Mouse (Mus musculus): ENCODE data around the gene Hip1r. TPM values are rescaled to one million over a fixed set of nuclear protein-coding genes. Genes with fewer than 3 reads are reported as not detected.

The Hip1r gene
- total RNA-seq, 2 experiments from 2014 or later = 83.2 to 84.8 TPM

- no peak for DNase-seq
- intact Hi-C loops (cut with DNase I) = no loop called here
These were observed 2.9 kb upstream of the Hip1r start for GRCm38 (mm10) chr5:123970576-123970975.

GRCm38 (mm10) chr5:123972453-123972852, 975 bp upstream of the Hip1r start:
- intact Hi-C loops (cut with DNase I) = no loop called here

DNA sequence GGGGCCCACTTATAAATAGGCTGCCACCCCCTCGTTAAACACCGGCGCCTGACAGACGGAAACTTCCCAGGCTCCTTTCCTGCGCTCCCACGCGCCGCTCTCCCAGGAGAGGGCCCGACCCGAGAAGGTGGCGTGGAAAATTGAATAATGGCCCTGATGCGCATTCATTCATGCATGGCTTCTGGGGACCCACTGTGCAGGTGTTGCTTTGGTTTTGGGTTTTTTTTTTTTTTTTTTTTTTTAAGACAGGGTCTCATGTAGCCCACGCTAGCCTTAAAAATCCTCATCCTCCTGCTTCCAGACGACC, 704 bp downstream of the Hip1r start:
- DNase-seq = no peak
- intact Hi-C loops (cut with DNase I) = no loop called here

More at GRCm38 (mm10) chr5:123972453-123972852, 975 bp upstream of the Hip1r start:
- no peak for DNase-seq

DNA sequence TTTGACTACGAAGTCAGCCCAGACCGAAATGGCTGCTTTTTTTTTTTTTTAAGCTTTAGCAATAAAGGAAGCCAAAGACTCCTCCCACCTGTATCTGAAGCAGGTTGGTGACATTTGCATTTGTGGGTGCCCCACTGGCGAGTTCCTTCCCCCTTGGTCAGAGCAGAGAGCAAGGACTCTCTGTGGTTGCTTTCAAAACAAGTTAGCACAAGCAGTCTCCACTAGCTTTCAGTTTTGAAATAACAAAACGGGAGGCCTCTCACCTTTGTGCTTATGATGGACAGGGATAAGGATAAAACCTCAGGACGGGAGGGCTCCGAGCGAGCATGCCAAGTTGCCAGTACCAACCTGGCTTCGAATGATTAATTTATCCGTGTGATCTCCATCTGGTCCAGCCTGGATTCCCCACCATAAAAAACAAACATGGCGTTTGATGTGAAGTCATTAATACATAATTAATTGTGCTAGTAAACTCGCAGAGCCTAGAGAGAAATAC, 1.2 kb downstream of the Hip1r start:
- no peak for DNase-seq
- intact Hi-C loops (cut with DNase I) = no loop called here

DNA sequence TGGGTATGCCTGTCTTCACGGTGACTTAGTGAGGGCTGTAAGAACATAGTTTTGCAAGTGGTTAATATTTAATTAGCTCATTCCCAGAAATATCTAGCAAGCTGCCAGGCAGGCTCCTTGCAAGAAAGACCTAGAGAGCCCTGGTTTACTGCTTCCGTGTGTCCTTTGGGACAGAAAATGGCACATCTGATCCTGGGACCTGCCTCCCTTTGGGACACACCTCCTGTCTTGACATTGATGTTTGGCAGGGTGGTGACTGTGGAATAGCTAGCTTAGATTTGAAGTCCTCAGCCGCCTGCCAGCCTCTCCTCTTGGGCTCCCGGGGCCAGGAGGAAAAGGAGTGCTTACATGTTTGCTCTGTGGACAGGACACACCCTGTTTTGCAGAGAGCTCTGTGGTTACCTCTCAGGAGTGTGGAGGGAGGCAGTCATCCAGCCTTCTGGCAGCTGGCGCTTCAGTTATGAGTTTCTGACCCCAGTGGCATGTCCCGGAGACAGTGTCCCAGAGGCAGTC, 2.3 kb downstream of the Hip1r start:
- intact Hi-C loops (cut with DNase I) = no loop called here
- no peak for DNase-seq

- intact Hi-C loops (cut with DNase I) = no loop called here
These were observed 3.8 kb downstream of the Hip1r start for GRCm38 (mm10) chr5:123977231-123977630.

DNA sequence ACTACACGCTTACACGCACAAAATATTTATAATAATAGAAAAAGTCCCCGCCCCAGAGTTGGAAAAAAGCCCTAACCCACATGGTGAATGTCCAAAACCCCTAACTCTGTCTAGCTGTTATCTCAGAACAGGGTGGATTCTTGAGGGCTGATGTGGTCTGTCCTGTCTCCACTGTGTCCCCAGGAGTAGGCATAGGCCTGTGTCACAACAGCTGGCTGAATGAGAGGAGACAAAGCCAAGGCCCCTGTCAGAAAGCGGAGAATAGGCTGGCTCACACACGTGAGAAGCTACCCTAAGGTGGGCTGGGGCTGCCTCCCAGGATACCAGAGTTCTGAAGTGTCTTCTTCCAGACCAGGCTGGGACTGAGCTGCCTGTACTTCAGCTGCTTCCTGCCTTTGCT, 4.7 kb downstream of the Hip1r start:
- DNase-seq = no peak
- intact Hi-C loops (cut with DNase I) = no loop called here

More at GRCm38 (mm10) chr5:123977231-123977630, 3.8 kb downstream of the Hip1r start:
- no peak for DNase-seq

- no peak for DNase-seq
- intact Hi-C loops (cut with DNase I) = no loop called here
These were observed 6.0 kb downstream of the Hip1r start for GRCm38 (mm10) chr5:123979221-123979979.

GRCm38 (mm10) chr5:123979980-123980369, 6.5 kb downstream of the Hip1r start:
- DNase-seq = no peak
- intact Hi-C loops (cut with DNase I) = no loop called here

DNA sequence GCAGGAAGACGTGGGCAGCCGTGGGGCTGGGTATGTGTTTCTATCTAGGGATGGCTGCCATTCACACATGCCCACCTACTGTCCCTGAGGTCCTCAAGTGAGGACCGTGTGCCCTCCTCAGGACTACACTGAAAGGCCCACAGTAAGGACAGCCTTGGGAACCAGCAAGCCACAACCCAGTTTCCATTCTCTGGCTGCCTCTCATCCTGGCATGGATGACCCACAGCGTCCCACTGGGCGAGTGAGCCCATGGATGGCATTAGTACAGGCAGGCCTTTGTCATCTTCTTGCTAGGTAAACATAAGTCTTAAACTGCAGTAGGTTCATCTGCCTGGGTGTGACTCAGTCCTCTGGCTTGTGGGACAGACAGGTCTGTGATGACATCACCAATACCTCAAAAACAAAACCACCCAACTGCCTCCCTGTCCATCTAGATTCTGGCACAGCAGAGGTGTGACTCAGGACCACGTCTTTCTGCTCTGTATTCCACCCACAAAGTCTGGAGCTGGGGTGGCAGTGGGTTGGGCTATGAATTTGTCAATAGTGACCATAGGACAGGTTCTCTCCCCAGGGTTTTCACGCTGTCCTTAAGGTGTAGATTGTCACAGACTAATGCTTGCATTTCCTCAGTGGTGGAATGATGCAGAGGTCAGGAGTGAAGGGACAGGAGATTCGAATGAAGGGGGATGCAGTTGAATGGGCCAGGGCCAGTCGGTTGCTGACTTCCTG, 7.3 kb downstream of the Hip1r start:
- intact Hi-C loops (cut with DNase I) = no loop called here
- DNase-seq = no peak

DNA sequence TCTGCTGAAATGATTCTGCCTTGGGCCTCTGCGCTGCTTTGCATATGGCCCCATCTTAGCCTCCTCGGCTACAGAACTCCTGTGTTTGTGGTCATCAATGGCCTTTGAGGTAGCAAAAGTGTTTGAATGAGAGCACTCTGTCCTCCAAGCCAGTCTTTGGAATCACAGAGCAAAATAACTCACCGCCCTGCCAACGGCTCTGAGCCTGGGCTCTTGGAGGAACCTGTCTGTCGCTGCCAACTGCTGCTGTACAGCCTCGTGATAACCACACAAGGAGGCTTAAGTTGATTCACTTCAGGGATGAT, 7.8 kb downstream of the Hip1r start:
- DNase-seq = no peak
- intact Hi-C loops (cut with DNase I) = no loop called here

- intact Hi-C loops (cut with DNase I) = no loop called here
- no peak for DNase-seq
These were observed 9.4 kb downstream of the Hip1r start for GRCm38 (mm10) chr5:123982838-123983237.

DNA sequence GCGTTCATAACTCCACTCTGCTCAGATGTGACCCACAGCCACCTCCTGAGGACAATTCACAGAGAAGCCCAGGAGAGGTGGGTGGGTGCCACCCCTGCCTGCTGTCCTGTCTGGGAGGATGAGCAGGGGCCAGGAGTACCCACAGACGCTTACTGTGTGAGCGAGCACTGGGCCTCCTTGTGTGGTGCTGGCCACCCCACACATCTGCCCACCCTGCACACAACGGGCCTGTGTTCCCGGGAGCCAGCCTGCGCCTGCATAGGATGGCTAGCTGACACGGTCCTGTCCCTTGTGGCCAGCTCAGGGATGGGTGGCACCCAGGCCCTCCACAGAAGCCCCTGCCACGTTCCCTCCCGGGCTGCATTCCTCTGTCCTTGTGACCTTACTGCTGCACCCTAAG, 12.0 kb downstream of the Hip1r start:
- intact Hi-C loops (cut with DNase I) = no loop called here
- DNase-seq = no peak

- intact Hi-C loops (cut with DNase I) = no loop called here
- no peak for DNase-seq
These were observed 13.5 kb downstream of the Hip1r start for GRCm38 (mm10) chr5:123986925-123987324.

- no peak for DNase-seq
- intact Hi-C loops (cut with DNase I) = no loop called here
These were observed 14.1 kb downstream of the Hip1r start for GRCm38 (mm10) chr5:123987511-123987910.

DNA sequence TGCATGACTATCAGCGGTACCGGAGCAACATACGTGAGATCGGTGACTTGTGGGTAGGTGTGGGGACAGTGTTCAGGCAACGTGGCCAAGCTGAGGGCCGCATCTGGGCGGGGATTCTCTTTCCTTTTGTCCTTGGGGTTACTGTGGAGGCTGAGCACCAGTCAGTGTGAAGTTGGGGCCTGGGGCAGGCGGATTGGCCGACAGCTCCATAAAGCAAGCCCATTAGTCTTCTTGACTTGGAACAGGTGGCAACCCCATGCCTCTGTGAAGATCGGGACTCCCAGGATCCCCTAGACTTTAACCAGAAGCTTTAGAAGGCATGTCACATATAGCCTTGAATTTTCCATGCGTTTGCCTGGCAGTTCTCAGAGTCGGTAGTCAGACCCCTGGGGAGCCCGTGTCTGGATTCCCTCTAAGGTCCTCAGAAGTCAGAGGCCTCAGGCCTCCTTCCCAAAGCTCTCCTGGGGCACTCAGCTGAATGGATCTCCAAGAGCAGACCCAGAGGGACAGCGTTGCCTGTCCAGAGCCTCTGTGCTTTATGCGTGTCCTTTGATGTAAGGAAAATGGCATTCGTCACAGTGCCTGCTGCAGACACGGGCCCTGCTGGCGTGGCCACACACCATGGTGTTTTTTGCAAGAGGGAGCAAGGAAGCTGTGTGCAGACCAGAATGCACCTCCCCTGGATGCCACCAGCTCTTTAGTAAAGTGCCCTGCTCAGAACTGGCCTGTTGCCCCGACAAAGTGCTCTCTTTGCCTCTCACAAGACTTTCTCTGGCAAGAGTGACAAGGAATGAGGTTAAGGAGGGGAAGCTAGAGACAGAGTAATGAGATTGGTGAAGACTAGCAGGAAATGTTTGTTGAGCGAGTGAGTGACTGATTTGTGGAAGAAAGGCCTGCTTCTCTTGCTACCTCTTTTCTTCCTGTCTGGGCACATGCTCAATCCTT, 16.8 kb downstream of the Hip1r start:
- intact Hi-C loops (cut with DNase I) = loop anchor here (5.0 kb wide), 1 partner anchor 43 kb away; no protein-coding TSS in a partner anchor
- no peak for DNase-seq

- intact Hi-C loops (cut with DNase I) = loop anchor here (5.0 kb wide), 1 partner anchor 44 kb away; no protein-coding TSS in a partner anchor
- DNase-seq = no peak
These were observed 17.9 kb downstream of the Hip1r start for GRCm38 (mm10) chr5:123991321-123991720.

GRCm38 (mm10) chr5:123992193-123992637, 18.8 kb downstream of the Hip1r start:
- DNase-seq = no peak
- intact Hi-C loops (cut with DNase I) = loop anchor here (5.0 kb wide), 1 partner anchor 45 kb away; no protein-coding TSS in a partner anchor

- intact Hi-C loops (cut with DNase I) = loop anchor here (5.0 kb wide), 1 partner anchor 45 kb away; no protein-coding TSS in a partner anchor
- peak; percentile 95 for DNase-seq
These were observed 19.4 kb downstream of the Hip1r start for GRCm38 (mm10) chr5:123992794-123993193.

DNA sequence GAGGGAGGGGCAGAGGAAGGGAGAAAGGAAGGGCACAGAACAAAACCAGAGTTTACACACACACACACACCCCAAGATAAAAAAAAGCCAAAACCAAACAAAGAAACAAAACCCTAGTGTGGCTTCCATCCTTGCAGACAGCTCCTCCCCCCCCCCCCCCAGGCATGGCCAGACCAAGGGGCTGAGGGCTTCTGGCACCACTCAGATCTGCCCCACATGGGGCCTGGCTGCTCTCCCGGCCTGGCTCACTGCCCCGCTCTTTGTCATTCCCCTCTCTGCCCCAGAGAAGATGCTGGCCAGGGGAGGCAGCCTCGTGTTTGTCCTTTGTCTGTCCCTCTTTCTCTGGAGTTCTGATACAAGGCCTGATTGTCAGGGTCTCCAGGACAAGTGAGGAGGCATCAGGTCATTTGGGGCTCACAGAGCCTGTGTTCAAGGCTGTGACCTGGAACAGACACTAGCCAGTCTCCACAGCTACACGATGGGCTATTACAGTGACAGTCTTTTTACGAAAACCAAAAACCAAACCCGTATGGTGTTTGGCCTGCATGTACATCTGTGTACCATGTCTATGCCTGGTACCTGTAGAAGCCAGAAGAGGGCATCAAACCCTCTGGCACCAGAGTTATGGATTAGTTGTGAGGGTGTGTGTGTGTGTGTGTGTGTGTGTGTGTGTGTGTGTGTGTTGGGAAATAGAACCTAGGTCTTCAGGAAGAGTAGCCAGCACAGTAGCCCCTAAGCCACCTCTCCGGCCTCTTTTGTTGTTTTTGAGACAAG, 20.0 kb downstream of the Hip1r start:
- intact Hi-C loops (cut with DNase I) = loop anchor here (5.0 kb wide), 1 partner anchor 46 kb away; no protein-coding TSS in a partner anchor
- peak; percentile 96 for DNase-seq

Measured in left cerebral cortex, postnatal 4 days (tissue).